Mouse (Mus musculus): ENCODE data around the gene Atg14.

DNA sequence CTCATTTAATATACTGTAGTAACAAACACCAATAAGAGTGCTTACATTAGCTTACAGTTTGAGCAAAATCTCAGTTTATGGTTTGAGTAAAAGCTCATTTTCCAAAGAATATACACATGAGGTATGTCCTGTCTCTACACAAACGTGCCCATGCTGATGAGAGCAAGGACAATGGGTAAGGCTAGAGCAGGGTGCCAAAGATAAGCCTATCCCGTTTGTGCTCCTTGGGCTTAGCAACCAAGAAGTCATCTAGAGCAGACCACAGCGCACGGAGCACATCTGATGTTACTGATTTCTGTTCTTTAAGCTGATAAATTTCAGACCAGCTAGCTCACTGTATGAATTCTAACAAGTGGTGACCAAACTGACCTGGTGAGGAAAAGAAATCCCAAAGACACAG, 25.6 kb downstream of the Atg14 start:
- TF ChIP-seq CTCF (IDR thresholded peaks at IDR 0.05; ENCODE audit: extremely low read depth, insufficient read depth, insufficient read length, insufficient replicate concordance) (no peak), POLR2A (IDR thresholded peaks at IDR 0.05; ENCODE audit: low read depth, low read length) (no peak)

Data from spleen, adult 2 months (tissue).